Mouse (Mus musculus) embryonic facial prominence, embryonic 14.5 days (tissue): Measurements from ENCODE around the gene Etl4. TPM values are rescaled to one million over a fixed set of nuclear protein-coding genes. Genes with fewer than 3 reads are reported as not detected.

Experiments used
- ATAC-seq: fragments of 200-750 bp; cut with Nextera tagmentation; 2 replicates; pipeline ENCODE4 v1.8.0; 2017; ENCODE audit warnings: low read depth, moderate number of reproducible peaks, moderate TSS enrichment
- DNase-seq: peaks from one replicate; pipeline ENCODE4 v3.0.0-alpha.2; 2015; ENCODE audit warnings: low spot score
- H3K27ac ChIP-seq: fragments of 300-500 bp; sonication (generic); replicated peaks from 2 replicates; pipeline ENCODE4 v1.5.1; 2014; ENCODE audit warnings: low read depth, mild to moderate bottlenecking, low read length, moderate library complexity
- H3K27me3 ChIP-seq: fragments of 300-500 bp; sonication (generic); replicated peaks from 2 replicates; pipeline ENCODE4 v1.6.1; 2014; ENCODE audit warnings: low read length; ENCODE audit not compliant: control insufficient read depth, insufficient read depth
- H3K36me3 ChIP-seq: fragments of 300-500 bp; sonication (generic); 2 replicates; pipeline ENCODE4 v1.6.1; 2014; ENCODE audit warnings: low read length, mixed read lengths; ENCODE audit not compliant: control insufficient read depth, insufficient read depth
- H3K4me1 ChIP-seq: fragments of 300-500 bp; sonication (generic); 2 replicates; pipeline ENCODE4 v1.6.1; 2014; ENCODE audit warnings: antibody characterized with exemption, low read length; ENCODE audit not compliant: control insufficient read depth, insufficient read depth
- H3K4me2 ChIP-seq: fragments of 300-500 bp; sonication (generic); 2 replicates; pipeline ENCODE4 v1.6.1; 2014; ENCODE audit warnings: low read depth, mild to moderate bottlenecking, low read length, moderate library complexity, mixed read lengths
- H3K4me3 ChIP-seq: fragments of 300-500 bp; sonication (generic); 2 replicates; pipeline ENCODE4 v1.5.1; 2014; ENCODE audit warnings: low read depth, mild to moderate bottlenecking, low read length
- H3K9ac ChIP-seq: fragments of 300-500 bp; sonication (generic); 2 replicates; pipeline ENCODE4 v1.6.1; 2014; ENCODE audit warnings: low read depth, mild to moderate bottlenecking, low read length, moderate library complexity, mixed read lengths
- H3K9me3 ChIP-seq: fragments of 300-500 bp; sonication (generic); 2 replicates; pipeline ENCODE4 v1.6.1; 2016; ENCODE audit warnings: low read length; ENCODE audit not compliant: control insufficient read depth
- WGBS: fragments of 180-500 bp; shearing (Covaris S2); extraction: QIAGEN DNeasy Blood & Tissue Kit; methylation state at CpG from one replicate; pipeline ENCODE4 v1.1.7; 2014; 5-methylcytosine and 5-hydroxymethylcytosine counted together
- polyA plus RNA-seq: library from polyadenylated mRNA; unstranded; fragments of >200 nt; fragmentation: Nextera tagmentation; extraction: Ambion mirVana; gene quantifications from 2 replicates; pipeline ENCODE4 v1.2.1, GENCODE M21; 2014

Gene Etl4
- polyA plus RNA-seq, 1 experiment from 2014 or later: 39.2 TPM

DNA sequence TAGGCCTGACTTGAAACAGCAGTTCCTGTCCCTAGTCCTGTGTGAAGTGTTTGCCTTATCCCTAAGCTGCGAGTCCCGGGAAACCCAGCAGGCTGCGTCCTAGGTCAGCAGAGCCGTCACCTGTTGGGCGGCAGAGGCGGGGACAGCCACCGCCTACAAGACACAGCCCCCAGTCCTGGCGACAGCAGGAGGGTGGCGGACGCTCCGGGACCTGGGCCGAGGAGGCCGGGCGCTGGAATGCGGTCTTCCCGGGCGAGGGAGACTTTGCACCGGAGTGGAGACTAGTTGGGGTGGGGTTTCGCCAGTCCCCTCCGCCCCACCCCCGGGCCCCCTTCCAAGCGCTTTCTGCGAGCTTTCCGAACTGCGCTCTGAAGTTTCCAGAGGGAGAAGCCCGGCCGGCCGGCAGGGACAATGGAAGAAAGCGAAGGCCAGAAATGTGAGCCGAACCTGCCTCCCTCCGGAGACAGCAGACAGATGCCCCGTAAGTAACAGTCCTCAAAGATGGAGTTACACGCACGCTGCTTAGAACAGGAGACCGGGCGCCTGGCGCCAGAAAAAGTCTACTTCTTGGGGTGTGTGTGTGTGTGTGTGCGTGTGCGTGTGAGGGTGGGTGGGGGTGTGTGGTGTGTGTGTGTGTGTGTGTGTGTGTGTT is 610.0 kb downstream of the Etl4 start:
- no peaks in the 10 kb centered on the region for H3K36me3 ChIP-seq
- H3K4me2 ChIP-seq: peak overlapping the region; percentile 83
- H3K9me3 ChIP-seq: no peaks in the 10 kb centered on the region
- H3K27me3 ChIP-seq: no peaks in the 10 kb centered on the region
- ATAC-seq (peak; percentile 88), DNase-seq (peak; percentile 82)
- WGBS: 2% methylated on average over 28 of the region's 39 CpGs
- peak overlapping the region; percentile 84 for H3K27ac ChIP-seq
- H3K9ac ChIP-seq: peak overlapping the region; percentile 74
- no peaks in the 10 kb centered on the region; the same call in 1 of the 2 replicates for H3K4me1 ChIP-seq
- H3K4me3 ChIP-seq: peak overlapping the region; percentile 60

DNA sequence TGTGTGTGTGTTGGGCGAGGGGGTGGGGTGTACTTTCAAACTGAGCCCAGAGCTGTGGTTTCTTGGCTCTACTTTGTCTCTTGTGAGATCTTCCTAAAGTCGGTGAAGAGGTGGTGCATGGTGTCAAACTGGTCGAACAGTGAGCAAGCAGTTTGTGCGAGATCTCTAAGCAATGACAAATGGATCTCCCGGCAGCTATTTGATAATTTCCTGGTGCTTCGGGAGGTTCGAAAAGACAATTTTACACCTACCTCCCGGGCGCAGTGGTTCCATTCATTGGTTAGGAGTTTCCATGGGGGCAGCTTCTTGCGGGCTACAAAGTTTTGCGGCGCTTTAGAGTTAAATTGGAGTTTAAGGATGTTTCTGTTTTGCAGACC is 610.5 kb downstream of the Etl4 start:
- Histone ChIP-seq H3K9ac (peak overlapping the region; percentile 74), H3K27ac (peak overlapping the region; percentile 84), H3K9me3 (no peaks in the 10 kb centered on the region), H3K4me3 (peak overlapping the region; percentile 60), H3K4me1 (no peaks in the 10 kb centered on the region; the same call in 1 of the 2 replicates), H3K4me2 (peak overlapping the region; percentile 83), H3K36me3 (no peaks in the 10 kb centered on the region), H3K27me3 (no peaks in the 10 kb centered on the region)
- under 1% methylated on average over 11 of the region's 12 CpGs for WGBS
- ATAC-seq (no peak; the same call in 1 of the 2 replicates), DNase-seq (no peak)

DNA sequence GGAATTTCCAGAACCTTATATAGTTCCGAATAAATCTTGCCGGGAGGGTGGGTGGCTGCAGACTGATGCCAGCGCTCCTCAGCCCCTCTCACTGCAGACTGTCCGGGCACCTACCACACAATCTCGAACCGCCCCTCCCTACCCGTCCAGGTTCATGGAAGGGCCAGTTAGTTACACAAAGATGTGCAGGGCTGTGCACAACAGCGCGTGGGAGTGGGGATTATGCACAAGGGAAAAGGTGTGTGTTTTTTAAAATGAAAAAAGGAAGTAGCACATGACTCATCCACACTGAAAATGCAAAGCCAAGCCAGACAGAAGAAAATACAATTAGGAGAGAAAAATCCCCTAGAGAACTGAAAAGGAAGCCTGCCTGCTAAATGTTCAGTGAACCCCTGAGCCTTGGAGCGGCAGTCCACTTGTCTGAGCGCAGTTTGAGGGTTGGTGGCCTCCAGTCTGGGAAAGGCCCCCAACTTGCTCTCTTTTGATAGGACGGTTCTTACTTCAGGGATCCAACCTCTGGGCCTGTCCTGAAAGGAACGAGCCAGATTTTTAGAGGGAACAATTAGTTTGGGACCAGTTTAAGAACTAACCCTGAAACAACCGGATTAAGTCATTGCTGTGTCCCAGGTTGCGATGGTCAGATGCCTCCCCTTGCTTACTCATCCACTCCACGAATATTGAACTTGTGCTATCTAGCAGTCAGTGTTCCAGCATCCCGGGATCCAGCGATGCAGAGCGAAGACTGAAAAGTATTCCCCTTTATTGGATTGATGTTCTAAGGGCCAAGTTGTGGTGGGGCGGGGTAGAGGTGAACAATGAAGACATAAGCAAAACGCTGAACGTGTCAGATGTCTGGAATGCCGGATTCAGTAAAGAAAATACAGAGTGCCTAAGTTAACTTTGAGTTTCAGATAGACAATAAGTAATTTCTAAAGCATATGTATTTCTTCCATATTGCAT is 611.3 kb downstream of the Etl4 start:
- 24% methylated on average over 23 of the region's 23 CpGs for WGBS
- Histone ChIP-seq H3K4me3 (peak overlapping the region; percentile 60), H3K9ac (peak overlapping the region; percentile 74), H3K4me2 (peak overlapping the region; percentile 83), H3K36me3 (no peaks in the 10 kb centered on the region), H3K27ac (peak overlapping the region; percentile 84), H3K9me3 (no peaks in the 10 kb centered on the region), H3K27me3 (no peaks in the 10 kb centered on the region), H3K4me1 (peaks cover under 1% of the 10 kb centered on the region; the same call in 1 of the 2 replicates)
- ATAC-seq (peak; percentile 51), DNase-seq (peak; percentile 54)

DNA sequence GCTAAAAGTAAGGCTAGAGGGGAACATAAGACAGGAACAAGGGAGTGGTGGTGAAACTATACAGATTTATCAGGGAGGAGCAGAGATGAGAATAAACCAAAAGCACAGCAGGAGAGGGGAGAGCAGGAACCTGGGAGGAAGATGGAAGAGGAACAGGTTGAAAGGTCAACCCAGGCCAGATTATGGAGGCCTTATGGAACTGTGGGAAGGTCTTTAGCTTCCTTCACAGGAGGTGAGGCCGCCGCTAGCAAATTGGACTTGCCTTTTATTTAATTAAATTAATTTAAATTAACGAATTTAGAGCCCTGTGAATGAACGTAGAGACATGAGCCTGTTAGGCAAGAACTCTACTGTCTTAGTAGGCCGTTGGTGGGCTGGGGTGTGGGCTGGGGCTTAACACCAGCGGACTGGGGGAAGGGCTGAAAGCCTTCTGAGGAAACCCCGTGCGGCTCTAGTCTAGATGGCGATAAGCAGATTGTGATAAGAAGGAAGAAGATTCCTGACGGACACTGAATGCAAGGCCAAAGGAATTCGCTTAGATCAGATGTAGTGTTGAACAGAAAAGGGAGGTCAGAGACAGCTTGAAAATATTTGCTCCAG is 612.2 kb downstream of the Etl4 start:
- 51% methylated on average over 11 of the region's 11 CpGs for WGBS
- no peak overlapping the region; the same call in 1 of the 2 replicates for H3K27ac ChIP-seq
- H3K4me1 ChIP-seq: peaks cover 5% of the 10 kb centered on the region; the same call in 1 of the 2 replicates
- H3K4me2 ChIP-seq: peak overlapping the region; percentile 83
- ATAC-seq (no peak), DNase-seq (peak; percentile 12)
- no peaks in the 10 kb centered on the region for H3K36me3 ChIP-seq
- no peaks in the 10 kb centered on the region for H3K9me3 ChIP-seq
- no peak overlapping the region for H3K9ac ChIP-seq
- H3K4me3 ChIP-seq: peak overlapping the region; percentile 60; the same call in 1 of the 2 replicates
- no peaks in the 10 kb centered on the region for H3K27me3 ChIP-seq

DNA sequence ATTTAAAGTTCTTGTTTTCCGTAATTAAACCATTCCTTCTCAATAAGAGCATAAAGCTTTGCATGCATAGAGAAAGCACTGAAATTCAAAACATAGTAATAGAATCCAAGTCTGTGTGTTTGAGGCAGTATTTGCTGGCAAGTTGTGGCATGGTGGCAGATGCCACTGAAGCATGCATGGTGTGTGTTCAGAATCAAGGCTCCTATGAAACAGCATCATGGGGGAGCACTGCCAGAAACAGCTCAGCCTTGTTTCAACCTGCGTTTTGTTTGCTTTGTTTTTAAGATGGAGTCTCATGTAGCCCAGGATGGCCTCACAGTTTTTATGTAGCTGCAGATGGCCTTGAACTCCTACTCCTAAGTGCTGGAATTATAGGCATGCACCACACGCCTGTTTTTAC is 614.1 kb downstream of the Etl4 start:
- 79% methylated on average over 3 of the region's 3 CpGs for WGBS
- no peaks in the 10 kb centered on the region for H3K36me3 ChIP-seq
- no peak overlapping the region for H3K27ac ChIP-seq
- ATAC-seq (no peak), DNase-seq (no peak)
- H3K4me3 ChIP-seq: no peak overlapping the region
- H3K9me3 ChIP-seq: no peaks in the 10 kb centered on the region
- no peaks in the 10 kb centered on the region for H3K27me3 ChIP-seq
- no peak overlapping the region for H3K9ac ChIP-seq
- H3K4me2 ChIP-seq: no peak overlapping the region
- peaks cover 5% of the 10 kb centered on the region; the same call in 1 of the 2 replicates for H3K4me1 ChIP-seq

DNA sequence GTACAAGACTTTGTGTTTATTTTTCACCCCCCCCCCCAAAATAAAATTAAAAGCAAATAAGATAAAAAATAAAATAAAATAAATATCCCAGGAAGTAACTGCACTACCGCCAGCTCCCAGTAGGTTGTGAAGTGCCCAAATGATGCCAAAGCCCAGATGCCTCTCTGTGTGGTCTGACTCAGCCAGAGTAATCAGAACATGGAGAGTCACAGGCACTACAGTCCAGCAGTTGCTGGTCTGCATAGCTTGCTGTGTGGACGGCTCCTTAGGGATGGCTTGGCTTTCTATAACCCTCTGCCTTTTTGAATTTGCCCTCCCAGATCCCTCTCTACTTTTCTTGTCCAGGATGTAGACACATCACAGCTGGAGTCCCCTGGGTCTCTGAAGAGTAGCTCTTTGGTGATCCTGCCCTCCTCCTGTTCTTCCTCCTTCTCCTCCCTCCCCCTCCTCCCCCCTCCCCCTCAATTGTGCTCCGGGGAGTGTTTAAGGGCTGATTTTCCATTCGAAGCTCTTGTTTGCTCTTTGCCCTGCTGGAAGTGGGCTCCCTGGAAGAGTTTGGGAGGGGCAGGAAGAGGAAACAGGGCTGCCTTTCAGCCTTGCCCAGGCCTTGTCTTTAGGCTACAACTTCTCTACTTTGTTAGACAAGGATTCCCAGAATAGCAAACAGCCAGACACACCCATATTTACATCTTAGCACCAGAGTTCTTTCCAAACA is 616.5 kb downstream of the Etl4 start:
- Histone ChIP-seq H3K4me1 (peaks cover 5% of the 10 kb centered on the region; the same call in 1 of the 2 replicates), H3K9ac (no peak overlapping the region), H3K4me2 (no peak overlapping the region), H3K27me3 (no peaks in the 10 kb centered on the region), H3K4me3 (no peak overlapping the region), H3K36me3 (peaks cover 14% of the 10 kb centered on the region; the same call in 1 of the 2 replicates), H3K27ac (0 out of 2 replicates have a peak overlapping the region, but pooled peaks have one; percentile 13), H3K9me3 (no peaks in the 10 kb centered on the region)
- WGBS: 24% methylated on average over 4 of the region's 4 CpGs
- DNase-seq (no peak), ATAC-seq (no peak)

DNA sequence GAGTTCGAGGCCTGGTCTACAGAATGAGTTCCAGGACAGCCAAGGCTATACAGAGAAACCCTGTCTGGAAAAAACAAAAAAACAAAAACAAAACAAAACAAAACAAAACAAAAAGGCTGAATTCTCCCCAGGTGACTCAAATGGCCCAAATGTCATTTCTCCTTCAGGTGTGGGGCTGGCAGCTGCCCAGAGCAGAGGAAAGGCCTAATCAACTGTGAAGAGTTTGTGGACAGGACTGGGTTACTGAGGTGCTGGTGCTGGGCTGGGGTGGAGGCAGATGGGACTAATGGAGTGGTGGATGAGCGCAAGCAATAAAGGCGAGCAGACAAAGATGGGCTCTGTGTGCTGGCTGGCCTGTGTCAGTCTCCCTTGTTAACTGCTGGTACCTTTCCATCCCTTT is 617.3 kb downstream of the Etl4 start:
- Histone ChIP-seq H3K9me3 (no peaks in the 10 kb centered on the region), H3K27ac (no peak overlapping the region), H3K4me2 (no peak overlapping the region), H3K27me3 (no peaks in the 10 kb centered on the region), H3K4me1 (0 out of 2 replicates have a peak, but pooled peaks cover 5% of the 10 kb centered on the region), H3K36me3 (peaks cover 18% of the 10 kb centered on the region), H3K9ac (no peak overlapping the region), H3K4me3 (no peak overlapping the region)
- DNase-seq (no peak), ATAC-seq (no peak)
- WGBS: 93% methylated on average over 3 of the region's 3 CpGs

DNA sequence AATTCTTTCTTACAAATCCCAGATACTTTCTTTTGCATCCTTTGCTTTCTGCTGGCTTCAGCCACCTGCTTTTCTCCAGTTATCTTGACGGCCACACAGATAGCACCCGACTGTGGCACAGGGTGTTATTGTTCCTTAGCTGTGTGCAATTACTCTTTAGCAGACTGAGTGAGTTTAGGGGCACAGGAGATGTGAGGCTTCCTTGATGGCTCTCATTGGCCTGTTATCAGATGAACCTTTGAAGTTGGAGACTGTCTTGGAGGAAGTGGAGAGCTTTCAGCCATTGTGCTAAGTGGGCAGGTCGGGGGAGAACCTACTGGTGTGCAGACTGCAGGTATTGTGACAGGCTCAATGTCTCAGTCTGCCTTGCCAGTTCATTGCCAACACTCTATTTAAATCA is 623.0 kb downstream of the Etl4 start:
- H3K9me3 ChIP-seq: no peaks in the 10 kb centered on the region
- ATAC-seq (no peak), DNase-seq (no peak)
- no peaks in the 10 kb centered on the region for H3K27me3 ChIP-seq
- no peak overlapping the region for H3K4me3 ChIP-seq
- no peak overlapping the region for H3K9ac ChIP-seq
- 61% methylated on average over 3 of the region's 3 CpGs for WGBS
- peaks cover 18% of the 10 kb centered on the region for H3K36me3 ChIP-seq
- no peaks in the 10 kb centered on the region for H3K4me1 ChIP-seq
- no peak overlapping the region for H3K27ac ChIP-seq
- H3K4me2 ChIP-seq: no peak overlapping the region
